Mouse (Mus musculus) lung, postnatal 25 days (tissue): ENCODE measurements around the gene Defb3.
"Not testable (repeated sequence)": the region's sequence is repeated elsewhere in the genome, so short reads cannot be mapped to it uniquely, and the experiment has no call there.

Experiments
- DNase-seq: peaks from one replicate; pipeline ENCODE4 v3.0.0; 2022; ENCODE audit warnings: low spot score

The Defb3 gene

DNA sequence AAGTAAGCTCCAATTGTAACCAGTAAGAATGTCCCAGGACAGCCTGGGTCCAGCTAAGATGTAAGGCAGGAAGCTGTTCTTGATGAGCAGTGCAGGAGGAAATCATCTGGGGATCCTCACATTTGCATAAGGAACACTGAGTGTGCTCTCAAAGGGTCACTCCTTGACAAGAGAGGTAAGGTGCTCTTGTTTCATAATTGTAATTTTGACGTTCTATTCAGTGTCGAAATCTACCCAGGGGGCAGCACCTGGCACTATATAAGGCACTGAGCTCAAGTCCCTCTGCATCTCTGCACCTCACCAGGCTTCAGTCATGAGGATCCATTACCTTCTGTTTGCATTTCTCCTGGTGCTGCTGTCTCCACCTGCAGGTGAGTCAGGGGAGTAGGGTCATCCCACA is at the start of gene Defb3:
TSS of gene Defb3 (plus strand) at position 301 of the 400 bp plus-strand sequence.
- not testable (repeated sequence) for DNase-seq

DNA sequence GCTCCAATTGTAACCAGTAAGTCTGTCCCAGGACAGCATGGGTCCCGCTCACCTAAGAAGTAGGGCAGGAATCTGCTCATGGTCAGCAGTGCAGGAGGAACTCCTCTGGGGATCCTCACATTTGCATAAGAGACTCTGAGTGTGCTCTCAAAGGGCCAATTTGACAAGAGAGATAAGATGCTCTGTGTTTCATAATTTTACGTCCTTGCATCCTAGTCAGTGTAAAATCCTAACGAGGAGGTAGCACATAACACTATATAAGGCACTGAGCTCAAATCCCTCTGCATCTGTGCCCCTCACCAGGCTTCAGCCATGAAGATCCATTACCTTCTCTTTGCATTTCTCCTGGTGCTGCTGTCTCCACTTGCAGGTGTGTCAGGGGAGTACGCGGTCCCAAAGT is 45.9 kb upstream of the Defb3 start, which contains the start of gene Defb5:
TSS of gene Defb5 (plus strand) at position 301 of the 400 bp plus-strand sequence.
- no peak for DNase-seq

DNA sequence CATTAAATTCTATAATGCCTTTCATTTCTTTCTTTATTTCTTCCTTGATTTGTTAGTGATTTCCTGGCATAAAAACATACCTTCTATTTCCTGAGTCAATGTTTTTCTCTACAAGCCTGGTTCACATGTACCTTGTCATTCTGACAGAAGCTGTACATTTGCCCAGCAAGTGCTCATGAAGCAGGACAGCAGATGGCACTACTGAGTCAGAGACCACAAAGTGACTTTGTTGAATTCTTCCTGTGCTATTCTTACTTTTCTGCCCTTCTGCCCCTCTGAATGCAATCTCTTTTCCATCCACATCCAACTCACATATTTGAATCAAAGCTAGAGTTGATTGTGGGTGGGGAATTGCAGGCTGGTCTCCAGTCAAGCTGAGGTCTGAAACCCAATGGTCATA is 35.0 kb upstream of the Defb3 start:
- DNase-seq, result no peak

DNA sequence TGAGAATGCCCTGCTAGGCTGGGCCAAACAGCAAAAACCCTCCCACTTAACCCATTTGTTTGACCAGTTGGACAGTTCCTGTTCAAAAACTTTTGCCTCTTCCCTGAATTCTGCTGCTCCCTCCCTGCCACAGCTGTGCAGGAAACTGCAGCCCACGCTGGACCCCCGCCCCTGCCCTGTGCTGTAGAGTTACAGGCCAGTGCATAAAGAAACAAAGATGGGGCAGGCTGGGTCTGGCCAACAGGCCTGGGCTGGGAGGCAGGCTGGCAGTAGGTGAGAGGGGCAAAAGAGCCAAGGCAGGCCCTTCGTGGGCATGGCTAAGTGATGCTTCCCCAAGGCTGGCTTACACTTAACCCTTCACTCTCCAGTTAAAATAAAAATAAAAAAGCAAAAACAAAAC is 33.5 kb upstream of the Defb3 start:
- no peak for DNase-seq

DNA sequence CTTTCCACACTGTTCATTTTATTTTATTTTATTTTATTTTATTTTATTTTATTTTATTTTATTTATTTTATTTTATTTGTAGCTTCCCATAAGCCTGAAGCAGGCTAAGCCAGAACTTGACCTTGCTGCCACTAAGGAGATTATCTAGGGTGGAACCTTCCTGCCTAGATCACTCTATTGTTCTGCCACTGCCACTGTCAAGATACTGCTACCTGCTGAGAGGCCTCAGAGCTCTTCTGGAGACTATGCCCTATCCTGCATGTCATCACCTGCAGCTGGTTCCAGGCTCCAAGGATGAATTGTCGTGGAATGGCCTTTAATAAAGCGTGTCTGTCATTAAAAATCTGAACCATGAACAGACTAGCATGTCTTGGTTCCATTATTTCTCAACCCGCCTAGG is 5.2 kb downstream of the Defb3 start:
- not testable (repeated sequence) for DNase-seq

DNA sequence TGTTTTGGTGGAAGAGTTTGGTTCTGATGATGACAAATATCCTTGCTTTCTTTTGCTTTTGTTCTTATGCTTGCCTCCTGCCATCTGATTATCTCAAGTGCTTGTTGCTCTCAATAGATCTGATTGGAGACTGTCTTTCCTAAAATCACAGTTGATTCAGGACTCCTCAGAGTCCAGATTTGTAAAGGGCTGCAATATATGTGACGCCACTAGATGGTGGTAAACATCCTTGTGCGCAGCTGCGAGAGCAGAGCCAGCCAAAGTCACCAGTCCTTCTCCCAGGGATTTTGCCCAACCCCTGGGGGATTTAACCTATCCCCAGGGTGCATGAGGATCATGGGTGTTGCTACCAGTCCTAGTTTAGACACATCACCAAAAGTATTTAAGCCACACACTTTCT is 38.7 kb downstream of the Defb3 start:
- no peak for DNase-seq
